Mouse (Mus musculus) E14TG2a.4 (cell line): ENCODE measurements around the gene Aipl1.
A peak's percentile ranks its signal among the peaks of the same experiment; 100 is the strongest.

Experiments used
- CTCF ChIP-seq: conservative IDR thresholded peaks from 2 replicates; pipeline ENCODE4 v1.5.1; 2014; ENCODE audit warnings: low read length
- POU5F1 ChIP-seq: IDR thresholded peaks from 2 replicates; pipeline ENCODE4 v1.6.1; 2014; ENCODE audit warnings: low read length, borderline replicate concordance

- peak; percentile 62 for TF ChIP-seq CTCF
- no peak for TF ChIP-seq POU5F1
Measured at GRCm38 (mm10) chr11:72037996-72038395, 687 bp upstream of the Aipl1 start.
